Mouse (Mus musculus): ENCODE results near the gene Fry. TPM values are rescaled to one million over a fixed set of nuclear protein-coding genes. Genes with fewer than 3 reads are reported as not detected.
"Not testable (repeated sequence)": the region's sequence is repeated elsewhere in the genome, so short reads cannot be mapped to it uniquely, and the experiment has no call there.

Fry gene
- polyA plus RNA-seq, 1 experiment from 2014 or later, result 4.3 TPM

GRCm38 (mm10) chr5:150490821-150491220, 372.4 kb downstream of the Fry start:
- WGBS, result 81% methylated on average over 8 of the region's 8 CpGs
- Histone ChIP-seq H3K36me3 (replicated peaks) (no peaks in the 10 kb centered on the region), H3K9me3 (no peaks in the 10 kb centered on the region), H3K4me1 (no peaks in the 10 kb centered on the region), H3K4me3 (no peak overlapping the region), H3K27ac (no peak overlapping the region), H3K27me3 (ENCODE audit: poor library complexity, severe bottlenecking) (no peaks in the 10 kb centered on the region)
- DNase-seq (ENCODE audit: extremely low spot score, low spot score), result no peak

DNA sequence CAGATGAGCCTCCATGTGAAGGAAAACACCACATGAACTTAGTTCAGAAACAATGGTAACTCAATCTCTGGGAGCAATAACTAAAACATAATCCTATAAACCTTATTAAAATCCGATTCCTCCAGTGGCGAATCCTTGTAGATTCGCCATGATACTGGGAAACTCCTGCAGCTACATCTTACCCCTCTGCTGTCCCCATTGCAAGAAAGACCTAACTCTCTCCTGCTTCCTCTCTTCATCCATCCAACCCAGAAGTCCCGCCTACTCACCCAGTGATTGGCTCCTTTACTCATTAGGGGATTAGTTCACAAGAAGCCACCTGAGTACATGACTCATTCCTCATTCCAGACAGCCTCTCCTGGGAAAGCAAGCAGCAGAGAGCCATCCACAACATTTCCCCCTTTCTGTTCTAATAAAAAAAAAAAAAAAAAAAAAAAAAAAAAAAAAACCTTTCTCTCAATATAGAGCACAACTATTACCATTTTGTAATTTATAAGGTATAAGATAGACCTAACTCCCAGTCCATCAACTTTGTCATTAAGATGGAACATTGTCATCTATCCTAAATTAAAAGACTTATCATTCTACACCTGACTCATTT, 373.2 kb downstream of the Fry start:
- not testable (repeated sequence) for H3K4me1 ChIP-seq

DNA sequence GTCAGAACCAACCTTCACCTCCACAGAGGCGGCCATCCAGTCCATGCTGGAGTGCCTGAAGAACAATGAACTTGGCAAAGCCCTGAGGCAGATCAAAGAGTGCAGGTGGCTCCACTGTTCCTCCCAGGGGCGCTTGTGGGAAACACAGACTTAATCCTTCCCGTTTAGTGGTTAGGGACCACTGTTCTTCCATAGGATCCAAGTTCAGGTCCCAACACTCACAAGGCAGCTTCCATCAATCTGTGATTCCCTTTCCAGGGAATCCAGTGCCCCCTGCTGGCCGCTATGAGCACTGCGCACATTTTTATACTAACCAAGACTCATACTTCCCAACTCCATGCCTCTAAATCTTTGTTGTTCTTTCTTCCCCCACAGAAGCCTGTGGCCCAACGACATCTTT, 377.3 kb downstream of the Fry start:
- peak; percentile 24 for DNase-seq (ENCODE audit: extremely low spot score, low spot score)
- no peak overlapping the region for H3K27ac ChIP-seq
- H3K27me3 ChIP-seq (ENCODE audit: poor library complexity, severe bottlenecking), result no peaks in the 10 kb centered on the region
- WGBS, result 41% methylated on average over 6 of the region's 6 CpGs
- no peaks in the 10 kb centered on the region for H3K4me1 ChIP-seq
- H3K36me3 ChIP-seq (replicated peaks), result no peaks in the 10 kb centered on the region
- H3K9me3 ChIP-seq, result no peaks in the 10 kb centered on the region
- H3K4me3 ChIP-seq, result no peak overlapping the region

More for the DNA sequence above, 373.2 kb downstream of the Fry start:
- not testable (repeated sequence) for H3K4me3 ChIP-seq; H3K36me3 ChIP-seq (replicated peaks); DNase-seq (ENCODE audit: extremely low spot score, low spot score); H3K9me3 ChIP-seq; H3K27me3 ChIP-seq (ENCODE audit: poor library complexity, severe bottlenecking); H3K27ac ChIP-seq
- WGBS, result 83% methylated on average over 4 of the region's 4 CpGs

DNA sequence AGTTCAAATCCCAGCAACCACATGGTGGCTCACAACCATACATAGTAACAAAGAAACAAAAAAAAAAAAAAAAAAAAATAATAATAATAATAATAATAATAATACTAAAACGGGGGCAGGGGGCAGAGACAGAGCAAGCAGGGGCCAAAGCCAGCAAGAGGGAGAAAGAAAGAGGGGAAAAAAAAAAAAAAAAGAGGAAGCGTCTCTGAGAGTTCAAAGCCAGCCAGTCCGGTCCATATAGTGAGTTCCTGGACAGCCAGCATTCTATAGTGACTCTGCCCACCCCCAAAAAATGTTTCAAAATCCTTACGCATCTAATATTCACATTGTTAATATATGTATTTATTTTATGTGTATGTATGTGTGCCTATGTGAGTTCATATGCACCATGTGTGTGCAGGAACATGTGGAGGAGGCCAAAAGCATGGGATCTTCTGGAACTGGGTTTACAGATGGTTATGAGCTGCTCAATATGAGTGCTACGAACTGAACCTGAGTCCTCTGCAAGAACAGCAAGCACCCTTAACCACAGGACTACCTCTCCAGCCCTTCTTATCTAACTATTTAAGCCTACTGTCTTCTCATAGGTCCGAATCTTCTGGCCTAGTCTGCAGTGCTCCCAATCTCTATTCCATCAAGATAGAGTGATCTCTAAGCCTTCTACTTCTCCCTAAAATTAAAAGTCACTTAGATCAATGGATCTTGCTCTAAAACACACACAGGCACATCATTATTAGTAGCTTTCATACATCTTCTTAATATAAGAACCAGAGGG, 392.2 kb downstream of the Fry start:
- Histone ChIP-seq H3K4me1 (no peaks in the 10 kb centered on the region), H3K4me3 (no peak overlapping the region), H3K36me3 (replicated peaks) (no peaks in the 10 kb centered on the region), H3K27ac (no peak overlapping the region), H3K27me3 (ENCODE audit: poor library complexity, severe bottlenecking) (no peaks in the 10 kb centered on the region), H3K9me3 (no peaks in the 10 kb centered on the region)
- DNase-seq (ENCODE audit: extremely low spot score, low spot score), result no peak
- 89% methylated on average over 6 of the region's 6 CpGs for WGBS

DNA sequence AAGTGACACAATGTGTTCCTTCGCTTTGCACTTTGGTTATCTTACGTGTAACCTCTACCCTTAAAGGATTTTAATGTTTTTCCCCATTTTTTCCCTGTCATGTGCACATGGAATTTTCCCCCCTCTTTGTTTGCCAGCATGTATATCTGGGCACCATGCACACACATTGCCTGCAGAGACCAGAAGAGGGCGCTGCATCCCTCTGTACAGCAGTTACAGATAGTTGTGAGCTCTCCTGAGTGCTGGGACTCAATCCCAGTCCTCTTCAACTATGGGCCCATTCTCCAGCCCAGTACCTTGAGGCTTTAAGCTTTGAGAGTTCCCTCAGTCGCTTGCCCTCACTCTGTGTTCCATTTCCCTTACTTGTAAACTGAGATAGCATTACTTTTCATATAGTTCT, 394.8 kb downstream of the Fry start:
- no peak for DNase-seq (ENCODE audit: extremely low spot score, low spot score)

DNA sequence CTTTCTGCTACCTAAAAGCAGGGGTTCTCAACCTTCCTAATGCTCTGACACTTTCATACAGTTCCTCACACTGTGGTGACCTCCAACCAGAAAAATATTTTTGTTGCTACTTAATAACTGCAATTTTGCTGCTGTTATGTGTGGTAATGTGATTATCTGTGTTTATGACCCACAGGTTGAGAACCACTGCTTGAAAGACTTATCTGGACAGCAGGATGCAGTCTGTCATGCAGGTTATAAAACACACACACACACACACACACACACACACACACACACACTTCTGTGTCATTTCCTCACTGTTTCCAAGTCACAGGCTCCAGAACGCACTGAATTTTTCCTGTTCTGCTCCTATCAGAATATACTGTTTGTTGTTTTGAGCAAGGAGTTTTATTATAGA, 395.6 kb downstream of the Fry start:
- Histone ChIP-seq H3K27ac (no peak overlapping the region), H3K27me3 (ENCODE audit: poor library complexity, severe bottlenecking) (no peaks in the 10 kb centered on the region), H3K4me1 (no peaks in the 10 kb centered on the region; the same call in 1 of the 2 replicates), H3K36me3 (replicated peaks) (no peaks in the 10 kb centered on the region), H3K4me3 (no peak overlapping the region), H3K9me3 (no peaks in the 10 kb centered on the region)
- no peak for DNase-seq (ENCODE audit: extremely low spot score, low spot score)
- WGBS, result 85% methylated on average over 1 of the region's 1 CpGs

More for the DNA sequence above, 394.8 kb downstream of the Fry start:
- no peak overlapping the region for H3K27ac ChIP-seq
- no peaks in the 10 kb centered on the region for H3K36me3 ChIP-seq (replicated peaks)
- no peaks in the 10 kb centered on the region for H3K9me3 ChIP-seq
- 73% methylated on average over 4 of the region's 4 CpGs for WGBS
- no peak overlapping the region for H3K4me3 ChIP-seq
- H3K4me1 ChIP-seq, result no peaks in the 10 kb centered on the region; the same call in 1 of the 2 replicates
- no peaks in the 10 kb centered on the region for H3K27me3 ChIP-seq (ENCODE audit: poor library complexity, severe bottlenecking)

DNA sequence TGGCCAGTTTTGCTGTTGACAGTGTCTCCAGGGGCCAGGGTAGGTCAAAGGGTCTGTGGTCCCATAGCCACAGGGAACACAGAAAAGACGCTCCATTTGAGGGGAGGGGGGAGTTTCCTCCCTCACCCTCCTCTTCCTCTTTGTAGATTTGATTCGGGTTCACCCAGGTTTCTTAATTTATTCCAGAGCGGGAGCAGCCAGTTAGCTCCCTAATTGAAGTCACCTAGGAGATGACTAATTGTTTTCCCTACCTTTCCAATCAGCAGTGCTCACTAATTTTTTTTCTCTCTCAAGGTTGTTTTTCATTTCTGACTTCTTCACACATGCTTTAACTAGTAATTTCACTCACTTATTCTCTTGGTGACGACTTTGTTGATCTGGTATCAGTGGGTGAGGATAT, 399.6 kb downstream of the Fry start, which contains the start of gene Zar1l:
Gene Zar1l (minus strand): TSS at position 101 of the 400 bp plus-strand sequence.
- H3K27me3 ChIP-seq (ENCODE audit: poor library complexity, severe bottlenecking), result no peaks in the 10 kb centered on the region
- H3K36me3 ChIP-seq (replicated peaks), result no peaks in the 10 kb centered on the region
- 52% methylated on average over 4 of the region's 4 CpGs for WGBS
- no peak for DNase-seq (ENCODE audit: extremely low spot score, low spot score)
- H3K27ac ChIP-seq, result no peak within 1 kb of the TSS
- H3K9me3 ChIP-seq, result no peaks in the 10 kb centered on the region
- no peak within 1 kb of the TSS for H3K4me3 ChIP-seq
- H3K4me1 ChIP-seq, result peaks cover 8% of the 10 kb centered on the region

DNA sequence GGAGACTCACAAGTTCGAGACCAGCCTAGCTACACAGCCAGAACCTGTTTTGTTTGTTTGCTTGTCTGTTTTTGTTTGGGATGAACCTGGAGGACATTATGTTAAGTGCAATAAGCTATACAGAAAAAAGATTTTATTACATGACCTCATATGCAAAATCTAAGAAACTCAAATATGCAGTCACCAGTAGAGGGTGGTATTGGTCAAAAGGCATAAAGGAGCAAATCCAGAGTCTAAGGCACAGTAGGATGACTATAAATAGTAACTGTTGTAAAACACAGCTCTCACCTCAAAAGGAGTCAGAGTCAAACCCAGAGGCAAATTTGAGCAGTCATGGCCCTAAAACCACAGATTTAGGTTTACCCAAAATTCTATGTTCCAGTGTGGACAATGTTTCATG, 401.1 kb downstream of the Fry start:
- H3K9me3 ChIP-seq, result no peaks in the 10 kb centered on the region
- no peak overlapping the region for H3K27ac ChIP-seq
- no peaks in the 10 kb centered on the region for H3K27me3 ChIP-seq (ENCODE audit: poor library complexity, severe bottlenecking)
- H3K36me3 ChIP-seq (replicated peaks), result peaks cover 2% of the 10 kb centered on the region
- WGBS, result 89% methylated on average over 1 of the region's 1 CpGs
- DNase-seq (ENCODE audit: extremely low spot score, low spot score), result no peak
- no peak overlapping the region for H3K4me3 ChIP-seq
- H3K4me1 ChIP-seq, result peaks cover 19% of the 10 kb centered on the region

DNA sequence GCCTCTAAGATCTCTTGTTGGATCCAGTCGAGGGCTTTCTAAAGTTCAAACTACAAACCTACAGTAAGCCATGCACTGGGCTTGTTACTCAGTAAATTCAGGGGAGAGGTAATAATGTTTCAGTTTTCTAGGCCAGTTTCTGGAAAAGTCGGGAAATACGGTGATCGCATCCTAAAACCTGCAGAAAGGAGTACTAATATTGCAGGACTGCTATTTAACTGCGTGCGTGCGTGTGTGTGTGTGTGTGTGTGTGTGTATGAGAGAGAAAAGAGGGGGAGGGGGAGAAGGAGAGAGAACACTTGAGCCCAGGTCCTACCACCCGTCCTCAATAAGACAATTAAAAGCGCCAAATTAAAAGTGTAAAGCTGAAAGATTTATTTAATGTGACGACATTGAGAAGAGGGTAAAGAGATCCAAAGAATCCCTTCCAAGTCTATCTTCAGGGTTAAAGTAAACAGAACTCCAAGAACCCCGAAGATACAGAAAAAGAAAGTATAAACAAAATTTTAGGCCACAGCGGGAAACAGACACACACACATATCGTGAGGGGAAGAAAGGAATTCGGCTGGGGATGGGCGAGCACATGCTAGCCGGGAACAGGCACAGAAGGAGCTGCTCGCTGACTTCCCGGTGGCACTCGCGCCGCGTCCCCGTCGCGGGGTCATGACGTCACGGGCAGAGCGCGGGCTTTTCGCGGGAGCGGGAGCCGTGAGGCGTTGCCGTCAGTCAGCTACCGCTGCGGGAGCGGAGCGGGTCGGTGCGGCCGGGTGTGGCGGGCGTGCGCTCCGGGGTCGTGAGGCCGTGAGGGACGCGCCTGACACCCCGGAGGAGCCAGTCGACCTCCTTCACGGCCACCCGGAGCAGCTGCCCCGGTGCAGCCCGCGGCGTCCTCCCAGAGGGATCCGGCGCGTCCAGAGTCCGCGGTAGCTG, 403.8 kb downstream of the Fry start, which contains the start of gene Brca2:
Gene Brca2 (plus strand): TSS at position 694 of the 930 bp plus-strand sequence.
- Histone ChIP-seq H3K9me3 (no peaks in the 10 kb centered on the region), H3K4me1 (peaks cover 19% of the 10 kb centered on the region), H3K36me3 (replicated peaks) (peaks cover 18% of the 10 kb centered on the region), H3K27ac (peak within 1 kb of the TSS; percentile 96), H3K27me3 (ENCODE audit: poor library complexity, severe bottlenecking) (no peaks in the 10 kb centered on the region), H3K4me3 (peak within 1 kb of the TSS; percentile 76)
- 6% methylated on average over 63 of the region's 63 CpGs for WGBS
- peak; percentile 92 for DNase-seq (ENCODE audit: extremely low spot score, low spot score)

GRCm38 (mm10) chr5:150522867-150523234, 404.4 kb downstream of the Fry start:
- WGBS, result 14% methylated on average over 11 of the region's 11 CpGs
- H3K9me3 ChIP-seq, result no peaks in the 10 kb centered on the region
- H3K27ac ChIP-seq, result peak overlapping the region; percentile 96
- peak overlapping the region; percentile 76 for H3K4me3 ChIP-seq
- DNase-seq (ENCODE audit: extremely low spot score, low spot score), result no peak
- no peaks in the 10 kb centered on the region for H3K27me3 ChIP-seq (ENCODE audit: poor library complexity, severe bottlenecking)
- peaks cover 18% of the 10 kb centered on the region for H3K36me3 ChIP-seq (replicated peaks)
- peaks cover 19% of the 10 kb centered on the region for H3K4me1 ChIP-seq

DNA sequence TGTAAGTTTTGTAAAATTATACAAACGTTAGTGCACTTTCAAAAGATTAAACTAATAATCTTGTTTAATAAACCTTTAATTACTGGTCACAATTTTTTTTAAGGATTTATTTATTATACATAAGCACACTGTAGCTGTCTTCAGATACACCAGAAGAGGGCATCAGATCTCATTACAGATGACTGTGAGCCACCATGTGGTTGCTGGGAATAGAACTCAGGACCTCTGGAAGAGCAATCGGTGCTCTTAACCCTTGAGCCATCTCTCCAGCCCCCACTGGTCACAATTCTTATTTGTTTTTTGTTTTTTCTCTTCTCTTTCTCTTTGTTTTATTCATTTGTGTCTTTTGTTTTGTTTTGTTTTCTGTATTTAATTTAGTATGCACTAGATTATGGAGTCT, 406.8 kb downstream of the Fry start:
- peaks cover 19% of the 10 kb centered on the region for H3K4me1 ChIP-seq
- no peak for DNase-seq (ENCODE audit: extremely low spot score, low spot score)
- H3K27ac ChIP-seq, result no peak overlapping the region
- no peak overlapping the region for H3K4me3 ChIP-seq
- no peaks in the 10 kb centered on the region for H3K27me3 ChIP-seq (ENCODE audit: poor library complexity, severe bottlenecking)
- 80% methylated on average over 2 of the region's 2 CpGs for WGBS
- H3K36me3 ChIP-seq (replicated peaks), result peaks cover 32% of the 10 kb centered on the region
- H3K9me3 ChIP-seq, result no peaks in the 10 kb centered on the region

- DNase-seq (ENCODE audit: extremely low spot score, low spot score), result no peak
- no peaks in the 10 kb centered on the region for H3K27me3 ChIP-seq (ENCODE audit: poor library complexity, severe bottlenecking)
- no peaks in the 10 kb centered on the region for H3K4me1 ChIP-seq
- H3K4me3 ChIP-seq, result no peak overlapping the region
- 100% methylated on average over 1 of the region's 1 CpGs for WGBS
- H3K9me3 ChIP-seq, result peaks cover 21% of the 10 kb centered on the region; the same call in 1 of the 2 replicates
- no peak overlapping the region for H3K27ac ChIP-seq
- peaks cover 67% of the 10 kb centered on the region for H3K36me3 ChIP-seq (replicated peaks)
These were observed 422.9 kb downstream of the Fry start for GRCm38 (mm10) chr5:150541302-150541701.
